Mouse (Mus musculus) MEL (cell line): Measurements from ENCODE around the gene Rpl36al. TPM values are rescaled to one million over a fixed set of nuclear protein-coding genes. Genes with fewer than 3 reads are reported as not detected.
A peak's percentile ranks its signal among the peaks of the same experiment; 100 is the strongest.

Source experiments
- DNase-seq: peaks from one replicate; pipeline ENCODE4 v3.0.0; 2011; ENCODE audit warnings: low read depth, low spot score
- H3K27ac ChIP-seq: 2 replicates; pipeline ENCODE4 v1.5.1; 2012; ENCODE audit warnings: low read depth, mild to moderate bottlenecking, control low read depth, low read length, moderate library complexity; ENCODE audit not compliant: control insufficient read depth
- H3K27me3 ChIP-seq, 2 experiments: fragments of 150-350 bp in 1 of 2; sonication (generic) in 1 of 2; 2 replicates each; pipeline ENCODE4 v1.6.1; 2012; ENCODE audit warnings: low read length in 2 of 2, mild to moderate bottlenecking in 2 of 2, improper control_type of control experiment in 1 of 2, moderate library complexity in 1 of 2; ENCODE audit not compliant: insufficient read depth in 2 of 2, control insufficient read depth in 1 of 2
- H3K36me3 ChIP-seq, 2 experiments: 2 replicates each; pipeline ENCODE4 v1.6.1; 2012 to 2014; ENCODE audit warnings: low read length in 2 of 2, improper control_type of control experiment in 1 of 2, inconsistent platforms in 1 of 2, mild to moderate bottlenecking in 1 of 2; ENCODE audit not compliant: insufficient read depth in 2 of 2, control insufficient read depth in 1 of 2
- H3K4me1 ChIP-seq, 2 experiments: fragments of 150-350 bp in 1 of 2; sonication (generic) in 1 of 2; 2 replicates each; pipeline ENCODE4 v1.6.1; 2012; ENCODE audit warnings: low read length in 2 of 2, improper control_type of control experiment in 1 of 2, mild to moderate bottlenecking in 1 of 2; ENCODE audit not compliant: insufficient read depth in 2 of 2, control insufficient read depth in 1 of 2
- H3K4me3 ChIP-seq, 2 experiments: fragments of 150-350 bp in 1 of 2; sonication (generic) in 1 of 2; 2 replicates each; pipeline ENCODE4 v1.5.1; 2012; ENCODE audit warnings: low read depth in 2 of 2, low read length in 2 of 2, mild to moderate bottlenecking in 2 of 2, moderate library complexity in 2 of 2, control low read depth in 1 of 2, improper control_type of control experiment in 1 of 2; ENCODE audit not compliant: control insufficient read depth in 1 of 2, insufficient read depth in 1 of 2
- H3K79me2 ChIP-seq: 2 replicates; pipeline ENCODE4 v1.6.1; 2012; ENCODE audit warnings: mild to moderate bottlenecking, low read length, moderate library complexity; ENCODE audit not compliant: control insufficient read depth, poor library complexity, insufficient read depth
- H3K9ac ChIP-seq: 2 replicates; pipeline ENCODE4 v1.6.1; 2012; ENCODE audit warnings: low read depth, mild to moderate bottlenecking, control low read depth, low read length, moderate library complexity; ENCODE audit not compliant: control insufficient read depth, poor library complexity, severe bottlenecking
- H3K9me3 ChIP-seq: fragments of 150-350 bp; sonication (generic); replicated peaks from 2 replicates; pipeline ENCODE4 v1.6.1; 2012; ENCODE audit warnings: mild to moderate bottlenecking, low read length, improper control_type of control experiment, moderate library complexity; ENCODE audit not compliant: insufficient read depth
- BHLHE40 ChIP-seq: IDR thresholded peaks from 2 replicates; pipeline ENCODE4 v1.6.1; 2012; ENCODE audit warnings: low read depth, mild to moderate bottlenecking, inconsistent platforms, low read length, improper control_type of control experiment, borderline replicate concordance
- ELF1 ChIP-seq: IDR thresholded peaks from 2 replicates; pipeline ENCODE4 v1.6.1; 2014; ENCODE audit warnings: low read depth, mild to moderate bottlenecking, inconsistent platforms, low read length, improper control_type of control experiment, moderate library complexity
- ETS1 ChIP-seq: IDR thresholded peaks from 2 replicates; pipeline ENCODE4 v1.6.1; 2012; ENCODE audit warnings: low read depth, mild to moderate bottlenecking, inconsistent platforms, low read length, improper control_type of control experiment, moderate library complexity
- GABPA ChIP-seq: IDR thresholded peaks from 2 replicates; pipeline ENCODE4 v1.6.1; 2012; ENCODE audit warnings: low read depth, mild to moderate bottlenecking, inconsistent platforms, low read length, improper control_type of control experiment, moderate library complexity
- HCFC1 ChIP-seq: IDR thresholded peaks from 2 replicates; pipeline ENCODE4 v1.6.1; 2012; ENCODE audit warnings: low read depth, mild to moderate bottlenecking, inconsistent platforms, low read length, improper control_type of control experiment, moderate library complexity
- MAFK ChIP-seq: IDR thresholded peaks from 2 replicates; pipeline ENCODE4 v1.6.1; 2011; ENCODE audit warnings: low read depth, mild to moderate bottlenecking, low read length, improper control_type of control experiment, borderline replicate concordance
- MAX ChIP-seq: IDR thresholded peaks from 2 replicates; pipeline ENCODE4 v1.6.1; 2011; ENCODE audit warnings: low read length, improper control_type of control experiment
- MEF2A ChIP-seq: IDR thresholded peaks from 2 replicates; pipeline ENCODE4 v1.6.1; 2014; ENCODE audit warnings: low read depth, mild to moderate bottlenecking, inconsistent platforms, low read length, improper control_type of control experiment; ENCODE audit not compliant: poor library complexity, insufficient replicate concordance, severe bottlenecking; ENCODE audit errors: extremely low read depth
- MXI1 ChIP-seq: IDR thresholded peaks from 2 replicates; pipeline ENCODE4 v1.6.1; 2011; ENCODE audit warnings: mild to moderate bottlenecking, low read depth, low read length, improper control_type of control experiment
- MYC ChIP-seq: IDR thresholded peaks from 2 replicates; pipeline ENCODE4 v1.6.1; 2011; ENCODE audit warnings: low read depth, mild to moderate bottlenecking, low read length, improper control_type of control experiment, moderate library complexity
- NELFE ChIP-seq: IDR thresholded peaks from 2 replicates; pipeline ENCODE4 v1.6.1; 2011; ENCODE audit warnings: low read depth, low read length, improper control_type of control experiment
- NRF1 ChIP-seq: IDR thresholded peaks from 2 replicates; pipeline ENCODE4 v1.6.1; 2014; ENCODE audit warnings: low read depth, mild to moderate bottlenecking, inconsistent platforms, low read length, improper control_type of control experiment, moderate library complexity; ENCODE audit not compliant: poor library complexity, insufficient read depth, severe bottlenecking
- POLR2A ChIP-seq, 2 experiments: IDR thresholded peaks; 2 replicates each; pipeline ENCODE4 v1.6.1; 2011 to 2012; ENCODE audit warnings: low read length in 2 of 2, mild to moderate bottlenecking in 2 of 2, control low read depth in 1 of 2, improper control_type of control experiment in 1 of 2, low read depth in 1 of 2, moderate library complexity in 1 of 2; ENCODE audit not compliant: control insufficient read depth in 1 of 2, insufficient read depth in 1 of 2, poor library complexity in 1 of 2
- POLR2AphosphoS2 ChIP-seq: IDR thresholded peaks from 2 replicates; pipeline ENCODE4 v1.6.1; 2011; ENCODE audit warnings: low read length, improper control_type of control experiment
- SIN3A ChIP-seq: IDR thresholded peaks from 2 replicates; pipeline ENCODE4 v1.6.1; 2012; ENCODE audit warnings: low read length, improper control_type of control experiment, inconsistent platforms
- TBP ChIP-seq: IDR thresholded peaks from 2 replicates; pipeline ENCODE4 v1.8.0; 2011; ENCODE audit warnings: low read depth, low read length, improper control_type of control experiment
- TCF12 ChIP-seq: IDR thresholded peaks from 2 replicates; pipeline ENCODE4 v1.6.1; 2014; ENCODE audit warnings: low read depth, mild to moderate bottlenecking, inconsistent platforms, low read length, improper control_type of control experiment, moderate library complexity
- UBTF ChIP-seq: IDR thresholded peaks from 2 replicates; pipeline ENCODE4 v1.6.1; 2012; ENCODE audit warnings: low read depth, mild to moderate bottlenecking, inconsistent platforms, low read length, improper control_type of control experiment, moderate library complexity, borderline replicate concordance; ENCODE audit not compliant: insufficient read depth
- ZKSCAN1 ChIP-seq: IDR thresholded peaks from 2 replicates; pipeline ENCODE4 v1.6.1; 2012; ENCODE audit warnings: low read depth, mild to moderate bottlenecking, inconsistent platforms, low read length, improper control_type of control experiment, moderate library complexity
- ZMIZ1 ChIP-seq: IDR thresholded peaks from 2 replicates; pipeline ENCODE4 v1.6.1; 2012; ENCODE audit warnings: low read depth, mild to moderate bottlenecking, inconsistent platforms, low read length, improper control_type of control experiment, moderate library complexity
- ZNF384 ChIP-seq: IDR thresholded peaks from 2 replicates; pipeline ENCODE4 v1.6.1; 2012; ENCODE audit warnings: low read depth, mild to moderate bottlenecking, inconsistent platforms, low read length, improper control_type of control experiment
- polyA plus RNA-seq, 2 experiments: library from polyadenylated mRNA; stranded (reverse) in 1 of 2; unstranded in 1 of 2; fragments of >175 nt in 1 of 2; fragments of >200 nt in 1 of 2; gene quantifications; 2 replicates each; pipeline versions ENCODE4 v1.2.1 to v1.2.4; 2012; ENCODE audit warnings: low replicate concordance in 2 of 2, low read depth in 1 of 2; ENCODE audit not compliant: insufficient read length in 2 of 2, insufficient read depth in 1 of 2, missing spikeins in 1 of 2
- total RNA-seq: library from RNA; depleted of rRNA; stranded (reverse); fragments of 300-350 nt; gene quantifications from 2 replicates; pipeline ENCODE4 v1.2.3, GENCODE M21; 2012; rRNA removed

Rpl36al gene
- total RNA-seq (1,318 and 1,322 TPM in 2 replicates), polyA plus RNA-seq (100 to 1,000 TPM in 1 of 2 experiments, not detected in 1; 696 TPM)

DNA sequence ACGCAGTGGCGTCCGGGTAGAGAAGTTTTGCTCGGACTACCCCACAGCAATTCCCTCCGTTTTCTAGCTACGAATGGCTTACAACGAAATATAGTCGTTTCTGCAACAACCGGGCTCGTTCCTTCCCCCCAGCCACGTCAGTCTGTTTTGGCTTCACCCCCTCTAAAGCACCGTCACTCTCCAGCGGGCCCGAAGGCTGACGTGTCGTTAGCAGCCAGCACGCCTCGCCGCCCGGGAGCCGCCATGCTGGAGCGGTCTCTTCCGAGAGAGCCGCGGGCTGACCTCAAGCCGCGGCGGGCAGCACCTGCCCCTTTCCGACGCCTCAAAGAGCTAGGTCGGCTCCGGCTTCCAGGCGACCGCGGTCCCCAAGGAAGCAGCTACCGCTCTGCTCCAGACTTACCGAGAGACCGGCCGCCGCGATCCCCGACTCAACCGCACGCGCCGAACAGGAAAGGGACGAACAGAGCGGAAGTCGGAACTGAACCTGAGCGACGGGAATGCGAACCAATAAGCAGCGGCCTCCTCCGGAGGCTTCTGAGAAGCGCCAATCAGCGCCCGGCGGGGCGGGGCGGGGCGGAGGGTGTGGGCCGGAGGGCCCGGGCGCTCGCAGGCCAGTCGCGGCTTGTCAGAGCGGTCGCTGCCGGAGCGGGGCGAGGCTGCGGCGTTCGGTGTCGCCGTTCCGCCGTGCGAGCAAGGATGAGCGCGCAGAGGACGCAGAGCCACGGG lies at the start of gene Rpl36al, which contains the start of gene Mgat2:
Gene Rpl36al (minus strand): TSS at position 501 of the 726 bp plus-strand sequence.
Gene Mgat2 (plus strand): TSS at position 575 of the 726 bp plus-strand sequence.
- Histone ChIP-seq H3K27ac (peak within 1 kb of the TSS; percentile 84), H3K36me3 (peaks cover 8 to 28% of the 10 kb centered on the region in 2 experiments)
- peak; percentile 98 for DNase-seq
- peak; percentile 94 to 99 for TF ChIP-seq POLR2A (IDR thresholded peaks at IDR 0.05; ENCODE audit: control insufficient read depth in 1 of 2, insufficient read depth in 1 of 2, low read depth in 1 of 2, low read length in 2 of 2, poor library complexity in 1 of 2)
- TF ChIP-seq ZMIZ1: peak; percentile 98
- no peak for TF ChIP-seq MAFK
- peak; percentile 90 for TF ChIP-seq ELF1
- peak; percentile 82 for TF ChIP-seq TCF12
- no peak for TF ChIP-seq ZKSCAN1
- no peak for TF ChIP-seq ZNF384
- no peak for TF ChIP-seq ETS1
- 0 out of 2 replicates have a peak, but pooled peaks have one; percentile 3 for TF ChIP-seq MEF2A
- peak; percentile 83 for TF ChIP-seq HCFC1
- TF ChIP-seq NRF1: peak; percentile 28; the same call in 1 of the 2 replicates
- peak; percentile 86 for TF ChIP-seq MXI1
- TF ChIP-seq NELFE: peak; percentile 97
- TF ChIP-seq MAX: peak; percentile 61
- TF ChIP-seq POLR2AphosphoS2: peak; percentile 88
- peak; percentile 92 for TF ChIP-seq TBP
- TF ChIP-seq MYC: peak; percentile 87
- no peak for TF ChIP-seq GABPA
- TF ChIP-seq UBTF: peak; percentile 17; the same call in 1 of the 2 replicates
- TF ChIP-seq BHLHE40: peak; percentile 32; the same call in 1 of the 2 replicates
- TF ChIP-seq SIN3A: peak; percentile 82
- TF ChIP-seq, all 39 proteins: peak for 16
- Histone ChIP-seq H3K79me2 (peaks cover 48% of the 10 kb centered on the region), H3K9ac (peak within 1 kb of the TSS; percentile 99), H3K4me1 (peaks cover 7 to 12% of the 10 kb centered on the region in 2 experiments), H3K27me3 (no peaks in the 10 kb centered on the region), H3K4me3 (peak within 1 kb of the TSS; percentile 96 to 99), H3K9me3 (no peaks in the 10 kb centered on the region)
